Mouse (Mus musculus) lung, postnatal 4 days (tissue): ENCODE results near the gene Gm17660.
A peak's percentile ranks its signal among the peaks of the same experiment; 100 is the strongest.

Experiments
- DNase-seq, 2 experiments: peaks; one replicate each; pipeline ENCODE4 v3.0.0; 2021

The Gm17660 gene

DNA sequence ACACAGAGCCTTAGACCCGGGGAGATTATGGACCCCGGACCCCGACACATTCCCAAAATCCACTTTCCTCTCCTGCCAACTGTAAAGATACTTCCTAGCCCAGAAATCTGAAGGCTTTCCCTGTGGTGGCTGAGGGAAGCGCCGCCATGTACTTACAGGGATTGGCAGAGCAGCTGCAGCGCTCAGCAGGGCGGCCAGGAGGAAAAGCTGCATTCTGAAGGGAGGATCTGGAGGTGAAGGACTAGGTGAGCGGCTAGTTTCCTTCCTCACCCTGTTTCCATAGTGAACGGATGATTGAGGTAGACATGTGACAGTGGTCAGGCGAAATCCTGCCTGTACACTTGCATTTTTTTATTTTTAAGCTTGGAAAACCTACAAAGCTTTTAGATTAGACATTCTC, 1.0 kb downstream of the Gm17660 start:
- no peak for DNase-seq

DNA sequence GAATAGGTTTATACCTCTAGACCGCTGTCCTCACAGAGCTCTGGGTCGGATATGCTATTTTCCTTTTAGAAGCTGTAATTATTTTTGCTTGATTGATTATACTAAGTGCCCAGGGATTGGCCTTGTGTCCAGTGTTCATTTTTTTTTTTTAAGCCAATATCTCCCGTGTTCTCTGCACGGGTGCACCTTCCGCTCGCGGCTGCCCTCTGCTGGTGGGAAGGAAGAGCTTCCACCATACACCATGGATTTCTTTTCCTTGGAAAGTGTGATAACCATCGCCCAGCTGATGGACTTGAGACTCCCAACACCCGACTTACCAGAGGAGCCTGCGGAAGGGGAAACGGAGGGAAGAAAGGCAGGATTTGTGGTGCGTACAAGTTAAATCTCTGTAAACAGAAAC, 3.0 kb downstream of the Gm17660 start:
- peak; percentile 68 to 75 for DNase-seq

DNA sequence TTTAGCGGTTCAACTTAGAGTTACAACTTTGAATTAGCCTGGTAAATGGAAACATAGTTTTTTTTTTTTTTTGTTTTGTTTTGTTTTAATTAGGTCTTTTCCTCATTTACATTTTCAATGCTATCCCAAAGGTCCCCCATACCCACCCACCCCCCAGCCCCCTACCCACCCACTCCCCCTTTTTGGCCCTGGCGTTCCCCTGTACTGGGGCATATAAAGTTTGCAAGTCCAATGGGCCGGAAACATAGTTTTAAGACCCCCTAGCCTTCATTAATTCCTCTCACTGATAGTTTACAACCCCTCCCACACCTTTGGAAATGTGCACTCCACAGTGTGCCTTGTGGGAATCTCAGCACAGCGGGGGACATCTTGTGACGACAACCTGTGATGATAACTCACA, 3.8 kb downstream of the Gm17660 start:
- no peak for DNase-seq

DNA sequence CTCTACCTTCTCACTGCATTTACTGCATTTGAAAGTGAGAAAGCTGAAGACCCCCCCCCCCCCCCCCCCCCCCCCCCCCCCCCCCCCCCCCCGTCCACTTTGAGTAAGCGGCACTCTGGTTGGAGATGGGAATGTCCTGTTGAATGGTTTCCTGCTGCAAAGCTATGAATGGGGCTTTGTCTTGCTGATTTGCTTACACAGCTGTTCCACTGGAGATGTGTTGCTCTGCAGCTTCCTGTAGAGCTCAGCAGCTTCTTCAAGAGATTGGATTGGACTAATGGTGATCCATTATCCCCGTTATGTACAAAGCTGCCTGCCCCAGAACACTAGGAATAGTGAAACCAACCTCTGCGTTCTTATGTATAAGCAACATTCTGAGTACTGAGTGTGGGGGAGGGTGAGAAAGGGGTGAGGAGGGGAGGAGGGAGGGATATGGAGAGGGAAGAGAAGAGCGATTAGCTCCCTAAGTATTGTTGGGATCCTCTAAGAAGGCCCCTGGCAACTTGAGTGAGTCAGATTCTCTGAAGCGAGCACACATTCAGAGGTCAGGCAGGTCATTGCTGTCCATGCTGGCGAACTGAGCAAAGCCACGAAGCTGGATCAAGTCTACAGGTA, 5.0 kb downstream of the Gm17660 start:
- no peak for DNase-seq

DNA sequence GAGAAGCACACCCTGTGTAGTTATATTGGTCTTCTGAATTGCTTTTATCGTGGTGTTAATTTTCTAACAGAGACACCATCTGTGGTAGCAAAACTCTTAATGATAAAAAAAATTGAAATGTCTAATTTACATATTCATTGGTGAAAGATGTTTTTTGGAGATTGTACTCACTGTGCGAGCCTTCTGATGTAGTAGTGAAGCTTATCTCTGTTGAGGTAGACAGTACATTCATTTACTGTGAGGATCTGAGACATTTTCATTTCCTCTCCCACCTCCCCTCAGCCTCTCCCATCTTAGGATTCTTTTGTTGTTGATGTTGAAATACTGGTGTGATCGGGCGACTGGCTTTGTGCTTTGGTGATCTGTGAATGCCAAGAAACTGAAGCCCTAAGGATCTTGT, 6.4 kb downstream of the Gm17660 start:
- DNase-seq, result no peak

DNA sequence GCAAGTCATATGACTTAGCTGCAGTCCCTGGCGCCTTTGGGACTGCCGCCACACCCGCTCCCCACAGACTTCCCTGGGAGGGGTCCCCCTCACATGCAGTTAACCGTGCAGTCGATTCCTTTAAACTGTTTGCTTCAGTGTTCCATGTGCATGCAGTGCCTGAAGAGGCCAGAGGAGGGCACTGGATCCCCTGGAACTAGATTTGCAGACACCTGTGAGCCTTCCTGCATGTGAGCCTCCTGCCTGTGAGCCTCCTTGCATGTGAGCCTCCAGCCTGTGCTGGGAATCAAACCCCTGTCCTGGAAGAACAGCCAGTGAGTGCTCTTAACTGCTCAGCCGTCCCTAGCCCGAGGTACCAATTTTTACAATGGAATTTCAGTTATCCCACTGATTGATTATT, 8.7 kb downstream of the Gm17660 start:
- DNase-seq, result no peak

DNA sequence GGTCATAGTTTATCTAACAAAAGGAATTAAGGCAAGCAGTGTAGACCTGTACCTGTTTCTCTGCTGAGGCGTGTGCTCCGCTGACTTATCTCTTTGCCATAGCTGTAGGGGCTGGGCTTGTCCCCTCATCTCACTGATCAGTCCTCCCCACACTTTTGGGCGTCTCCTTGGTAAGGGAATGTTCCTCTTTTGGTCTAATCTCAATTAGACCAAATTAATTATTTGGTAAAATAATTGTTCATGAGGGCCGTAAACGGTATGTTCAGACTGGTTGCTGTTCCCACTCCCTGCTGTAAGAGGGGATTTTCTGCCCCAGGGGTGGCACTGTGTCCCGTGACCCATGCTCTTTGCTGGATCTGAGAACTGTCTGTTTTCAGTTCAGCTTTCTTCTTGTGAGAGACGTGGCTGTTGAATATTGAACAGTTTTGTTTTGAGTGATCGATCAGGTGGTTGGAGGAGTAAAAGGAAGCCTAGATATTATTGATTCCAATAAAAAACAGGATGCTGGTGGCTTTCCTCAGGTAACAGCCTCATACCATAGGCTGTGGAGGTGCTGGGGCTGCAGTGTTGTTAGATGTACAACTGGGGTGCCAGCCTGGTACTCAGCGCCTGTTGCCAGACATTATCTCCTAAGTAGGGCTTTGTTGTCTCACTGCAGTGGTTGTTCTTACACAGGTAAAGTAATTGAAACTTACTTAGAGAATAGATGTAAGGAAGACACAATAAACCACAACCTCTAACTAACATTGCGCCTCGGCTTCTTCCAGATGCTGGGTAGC, 14.4 kb downstream of the Gm17660 start:
- no peak for DNase-seq

DNA sequence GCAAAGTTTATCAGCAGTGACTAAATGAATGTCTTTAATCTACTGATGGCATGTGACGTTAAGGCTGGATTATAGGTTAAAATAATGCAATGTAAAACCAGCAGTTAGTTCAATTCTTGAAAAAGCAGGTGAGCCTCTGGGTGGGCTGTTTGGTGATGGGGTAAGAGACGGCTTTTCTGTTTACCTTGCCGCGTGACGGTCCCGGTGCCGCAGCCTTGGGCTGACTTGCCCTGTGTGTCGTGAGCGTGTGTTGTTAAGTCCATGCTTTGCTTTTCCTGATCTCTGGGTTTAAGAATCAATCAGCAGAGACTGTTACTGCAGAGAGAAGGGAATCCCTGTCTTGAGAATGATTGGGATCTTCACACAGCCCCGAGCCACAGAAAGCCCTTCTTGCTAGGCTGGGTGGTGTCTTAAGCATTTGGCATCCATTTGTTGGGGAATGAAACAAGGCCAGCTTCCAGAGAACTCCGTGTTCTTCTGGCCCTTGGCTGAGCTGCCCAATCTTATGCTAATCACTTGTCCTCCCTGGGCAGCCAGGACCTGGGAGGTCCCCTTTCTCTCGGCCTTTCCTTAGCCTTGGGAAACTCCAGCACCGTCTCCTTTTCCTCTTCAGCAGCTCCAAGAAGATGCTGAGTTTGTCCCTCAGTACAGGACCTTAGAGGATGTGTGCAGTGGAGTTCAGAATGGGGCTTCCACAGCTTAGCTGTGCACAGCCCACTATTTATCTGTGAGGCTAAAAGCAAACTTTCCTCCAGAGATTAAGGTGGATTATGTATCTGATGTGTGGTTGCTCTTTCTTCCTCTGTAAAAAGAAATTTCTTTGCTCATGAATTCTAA, 15.3 kb downstream of the Gm17660 start:
- no peak for DNase-seq

DNA sequence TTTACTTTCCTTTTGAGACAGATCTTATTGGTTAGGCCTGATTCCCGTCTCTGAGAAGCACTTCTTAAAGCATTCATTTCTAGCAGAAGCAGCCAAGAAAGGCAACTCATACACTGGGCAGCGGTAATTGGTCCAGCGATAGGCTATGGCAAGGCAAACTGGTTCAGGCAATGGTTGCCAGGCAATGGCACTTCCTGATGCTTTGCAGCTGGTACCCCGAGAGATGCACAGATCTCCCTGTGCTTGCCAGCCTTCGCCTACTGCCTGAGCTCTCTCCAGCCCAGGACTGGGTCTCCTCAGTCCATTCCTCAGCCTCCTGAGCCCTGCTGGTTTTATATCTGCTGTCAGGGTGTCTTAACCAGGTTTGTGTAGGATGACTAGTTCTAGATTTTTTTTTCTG, 17.0 kb downstream of the Gm17660 start:
- DNase-seq, result no peak

DNA sequence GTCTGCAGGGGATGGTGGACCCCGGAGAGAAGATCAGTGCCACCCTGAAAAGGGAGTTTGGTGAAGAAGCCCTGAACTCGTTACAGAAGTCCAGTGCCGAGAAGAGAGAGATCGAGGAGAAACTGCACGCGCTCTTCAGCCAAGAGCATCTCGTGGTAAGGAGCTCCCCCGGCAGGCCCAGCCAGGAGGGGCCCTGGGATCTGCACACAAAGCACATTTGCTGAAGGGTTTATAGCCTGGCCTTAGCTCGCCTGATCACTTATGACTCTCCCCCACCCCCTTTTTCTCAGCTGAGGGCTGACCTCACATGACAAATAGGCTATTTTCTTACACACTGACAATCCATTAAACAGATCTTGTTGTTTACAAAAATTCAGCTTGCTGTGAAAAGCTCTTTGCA, 17.8 kb downstream of the Gm17660 start:
- DNase-seq, result no peak

DNA sequence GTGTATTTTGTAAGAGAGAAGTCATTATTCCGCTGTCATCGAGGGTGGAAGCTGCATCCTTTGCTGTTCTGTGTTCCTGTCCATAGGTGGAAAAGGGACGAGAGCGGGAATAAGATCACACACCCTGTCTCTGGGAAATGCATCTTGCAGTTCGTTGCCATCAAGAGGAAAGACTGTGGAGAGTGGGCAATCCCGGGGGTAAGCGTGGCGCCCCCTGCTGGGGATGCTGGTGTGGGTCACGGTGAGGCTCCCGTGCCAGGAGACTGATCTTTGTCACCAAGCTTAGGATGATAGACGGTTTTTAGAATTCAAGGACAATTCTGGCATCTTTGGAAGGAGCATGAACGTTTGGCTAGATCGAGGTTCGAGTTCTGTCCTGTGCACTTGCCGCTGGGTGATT, 19.4 kb downstream of the Gm17660 start:
- DNase-seq, result peak in 1 of 2 experiments; percentile 67

DNA sequence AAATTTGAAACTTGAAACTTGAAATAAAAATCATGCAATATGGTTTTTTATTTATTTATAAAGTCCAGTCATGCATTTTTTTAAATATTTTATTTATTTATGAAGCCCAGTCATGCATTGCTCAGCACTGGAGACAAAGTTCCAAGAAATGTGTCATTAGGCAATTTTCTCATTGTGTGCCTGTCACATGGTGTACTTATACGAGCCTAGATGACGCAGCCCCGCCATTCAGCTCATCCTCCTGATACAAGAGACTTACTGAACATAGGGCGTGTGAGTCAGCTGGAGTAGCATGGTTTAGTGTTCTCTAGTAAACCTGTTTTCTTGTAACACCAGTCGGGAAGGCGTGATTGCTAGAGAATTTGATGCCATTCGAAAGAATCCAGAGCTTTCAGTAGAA, 21.1 kb downstream of the Gm17660 start:
- no peak for DNase-seq

DNA sequence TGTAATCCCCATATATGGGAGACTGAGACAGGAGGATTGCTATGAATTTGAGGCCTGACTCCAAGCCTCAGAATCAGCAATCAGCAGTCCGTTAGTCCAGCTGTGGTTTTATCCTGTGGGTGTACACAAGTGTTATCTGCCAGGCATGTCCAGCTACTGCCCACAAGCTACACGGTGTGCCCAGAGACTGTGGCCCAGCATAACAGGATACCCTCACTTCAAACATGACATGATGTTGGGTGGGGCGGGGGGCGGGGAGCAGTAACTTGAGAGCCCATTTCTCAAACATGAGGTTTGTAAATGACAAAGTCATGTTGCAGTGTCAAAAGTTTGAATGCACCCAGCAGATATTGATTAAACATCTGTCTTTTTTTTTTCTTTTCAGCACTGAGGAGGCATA, 21.6 kb downstream of the Gm17660 start:
- no peak for DNase-seq

DNA sequence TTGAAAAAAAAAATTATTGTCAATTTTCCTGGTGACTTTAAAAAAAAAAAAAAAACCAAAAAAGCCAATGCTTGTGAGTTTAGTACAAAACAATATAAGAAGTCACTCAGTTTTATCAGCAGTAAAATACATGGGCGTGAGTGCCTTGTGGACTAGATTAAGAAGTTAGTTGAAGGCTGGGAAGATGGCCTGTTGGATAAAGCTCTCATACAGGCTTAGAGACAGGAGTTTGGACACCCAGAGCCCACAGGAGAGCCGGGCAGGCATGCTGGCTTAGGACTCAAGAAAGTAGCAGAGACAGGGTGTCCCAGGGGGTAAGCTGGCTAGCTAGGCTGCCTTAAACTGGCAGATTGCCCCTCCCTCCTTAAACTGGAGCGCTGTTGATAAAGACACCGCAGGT, 22.5 kb downstream of the Gm17660 start:
- DNase-seq, result no peak

DNA sequence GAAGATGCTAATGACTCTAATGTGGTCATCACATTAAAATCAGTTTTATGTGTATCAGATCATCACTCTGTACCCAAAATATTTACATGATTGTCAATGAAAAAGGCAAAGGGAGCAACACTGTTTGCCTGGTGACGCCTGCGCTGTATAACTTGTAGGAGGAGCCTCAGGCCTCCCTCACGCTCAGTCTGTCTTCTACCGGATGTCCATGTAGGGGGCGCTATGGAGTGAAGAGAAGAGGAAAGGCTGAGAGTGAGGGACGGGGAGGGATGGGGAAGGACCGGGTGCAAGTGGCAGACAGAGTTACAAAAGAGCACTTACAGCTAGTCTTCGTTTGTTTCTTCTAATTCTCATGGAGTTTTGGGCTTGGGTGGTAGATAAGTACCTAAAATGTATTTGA, 24.5 kb downstream of the Gm17660 start:
- DNase-seq, result peak in 1 of 2 experiments; percentile 39

DNA sequence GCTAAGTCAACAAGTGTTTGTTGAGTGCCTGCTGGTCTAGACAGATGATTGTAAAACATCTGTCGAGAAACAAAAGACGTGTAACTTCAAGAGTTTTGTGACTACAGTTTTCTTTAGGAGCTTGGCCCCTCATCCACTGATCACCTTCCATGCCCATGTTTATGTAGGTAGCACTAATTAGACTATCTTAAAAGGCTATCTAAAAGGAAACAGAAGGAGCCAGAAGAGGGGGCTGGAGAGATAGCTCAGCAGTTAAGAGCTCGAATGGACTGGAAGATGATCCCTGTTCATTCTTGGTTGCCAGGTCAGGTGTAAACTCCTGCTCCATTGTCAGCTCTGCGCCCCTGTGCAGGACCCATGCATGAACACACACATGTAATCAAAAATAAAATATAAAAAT, 29.3 kb downstream of the Gm17660 start:
- no peak for DNase-seq

DNA sequence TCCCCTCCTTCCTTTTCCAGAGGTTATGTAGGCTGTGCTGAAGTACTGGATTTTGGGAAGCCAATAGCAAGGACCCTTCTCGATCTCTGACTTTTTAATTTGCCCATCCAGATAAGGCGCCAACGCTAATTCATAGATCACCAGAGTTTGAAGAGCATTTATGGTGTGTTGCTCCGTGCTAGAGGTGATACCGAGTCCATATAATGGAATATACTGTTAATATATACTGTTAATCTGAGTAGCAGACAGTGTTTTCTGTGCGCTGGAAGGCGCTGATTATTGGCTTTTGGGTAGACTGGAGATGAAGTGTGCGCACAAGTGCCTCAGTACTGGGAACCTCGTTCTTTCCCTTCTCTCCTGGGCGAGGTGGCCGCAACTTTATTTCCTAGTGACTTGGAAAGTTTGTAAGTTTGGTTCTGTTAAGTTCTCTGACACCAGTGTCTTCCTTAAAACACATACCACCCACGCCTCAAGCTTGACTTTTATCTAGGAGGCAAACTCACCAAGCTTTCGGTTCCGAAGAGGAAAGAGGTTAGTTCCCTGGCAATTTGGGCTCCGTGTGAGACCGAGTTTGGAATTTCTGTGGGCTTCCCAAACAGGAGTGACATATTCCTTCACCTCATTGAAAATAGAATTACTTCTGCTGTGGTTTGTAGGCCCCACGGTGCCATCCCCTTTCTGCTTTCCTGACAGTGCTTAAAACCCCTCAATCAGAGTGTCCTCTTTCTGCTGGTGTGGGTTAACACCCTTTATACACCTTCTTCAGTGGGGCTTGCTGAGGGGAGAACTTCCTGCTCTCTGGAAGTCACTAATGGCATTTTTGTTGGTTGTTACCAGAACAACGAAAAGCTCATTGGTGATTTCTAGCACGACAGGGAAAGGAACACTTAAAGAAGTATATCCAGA, 30.0 kb downstream of the Gm17660 start:
- peak in 1 of 2 experiments; percentile 34 for DNase-seq

DNA sequence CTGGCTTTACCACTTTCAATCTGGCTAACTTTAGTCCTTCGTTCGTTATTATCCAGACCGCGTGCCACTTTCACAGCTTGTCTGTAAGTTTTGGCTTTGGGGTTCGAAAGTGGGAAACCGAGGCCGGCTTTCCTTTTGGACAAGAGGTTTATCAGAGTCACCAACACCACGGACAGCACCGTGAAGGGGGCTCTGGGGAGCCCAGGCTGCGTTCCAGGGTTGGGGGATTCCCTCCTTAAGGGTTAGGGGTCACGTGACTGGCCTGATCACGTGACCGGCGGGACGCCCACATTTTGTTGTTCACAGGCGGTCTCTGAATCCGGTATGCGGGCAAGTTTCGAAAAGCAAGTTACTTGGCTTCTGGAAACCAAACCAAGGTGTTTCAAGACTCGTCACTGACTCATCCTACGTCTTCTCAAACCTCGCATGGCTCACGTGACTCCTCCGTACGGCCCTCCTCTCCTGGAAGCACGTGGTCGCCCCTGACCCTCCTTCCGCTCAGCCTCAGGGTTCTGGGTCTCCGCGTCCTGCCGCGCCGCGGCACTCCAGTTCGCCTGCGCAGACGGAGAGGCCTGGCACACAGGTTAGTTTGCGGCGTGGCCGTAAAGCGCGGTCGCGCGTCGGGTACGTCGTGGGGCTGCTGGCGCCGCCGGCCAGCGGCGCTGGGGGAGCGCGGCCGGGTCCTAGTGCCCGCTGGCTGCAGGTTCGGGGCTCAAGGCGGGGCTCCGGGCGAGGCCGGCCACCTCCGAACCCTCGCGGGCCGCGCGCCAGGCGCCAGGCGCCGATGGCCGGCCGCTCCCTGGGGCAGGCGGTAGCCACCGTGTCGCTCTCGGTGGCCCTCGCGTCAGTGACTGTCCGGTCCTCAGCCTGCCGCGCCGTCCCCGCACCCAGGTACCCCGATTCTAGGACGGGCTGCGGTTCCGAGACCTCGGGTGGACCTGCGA, 30.9 kb downstream of the Gm17660 start, which contains the start of gene Nudt9:
Nudt9 (plus strand) TSS at position 51 of the 944 bp plus-strand sequence.
- peak; percentile 98 to 99 for DNase-seq

DNA sequence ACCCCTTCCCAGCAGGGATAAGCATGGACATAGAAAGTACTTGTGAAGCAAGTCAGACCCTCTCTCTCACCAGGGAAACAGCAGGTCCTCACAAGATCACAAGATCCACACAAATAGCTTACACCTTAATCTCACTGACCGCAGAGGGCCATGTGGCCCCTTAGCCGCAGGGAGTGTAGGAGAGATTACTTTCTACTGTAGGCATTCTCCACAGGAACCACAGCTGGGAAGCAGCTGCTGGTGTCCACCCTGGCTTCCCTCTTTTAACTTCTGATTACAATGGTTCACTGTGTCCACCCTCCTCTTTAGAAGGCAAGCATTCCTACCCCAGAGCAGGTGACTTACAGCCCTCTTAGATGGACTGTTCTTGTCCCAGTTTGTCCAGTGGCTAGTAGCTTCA, 33.7 kb downstream of the Gm17660 start:
- no peak for DNase-seq

DNA sequence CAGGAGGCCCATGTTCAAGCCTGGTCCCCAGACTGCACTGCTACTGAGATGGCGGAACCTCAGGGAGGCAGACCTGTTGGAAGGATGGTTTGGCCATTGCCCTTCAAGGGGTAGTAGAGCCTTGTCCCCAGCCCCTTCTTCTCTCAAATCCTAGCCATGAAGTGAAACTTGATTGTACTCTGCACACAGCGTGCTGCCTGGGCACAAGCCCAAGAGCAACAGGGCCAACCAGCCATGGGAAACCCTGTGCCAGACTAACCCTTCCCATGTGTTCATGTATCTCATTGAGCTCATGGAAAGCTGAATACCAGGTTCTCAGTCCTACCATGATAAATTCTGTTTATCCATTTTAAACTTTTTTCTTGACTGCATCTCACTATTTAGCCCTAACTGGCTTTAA, 34.5 kb downstream of the Gm17660 start:
- no peak for DNase-seq

DNA sequence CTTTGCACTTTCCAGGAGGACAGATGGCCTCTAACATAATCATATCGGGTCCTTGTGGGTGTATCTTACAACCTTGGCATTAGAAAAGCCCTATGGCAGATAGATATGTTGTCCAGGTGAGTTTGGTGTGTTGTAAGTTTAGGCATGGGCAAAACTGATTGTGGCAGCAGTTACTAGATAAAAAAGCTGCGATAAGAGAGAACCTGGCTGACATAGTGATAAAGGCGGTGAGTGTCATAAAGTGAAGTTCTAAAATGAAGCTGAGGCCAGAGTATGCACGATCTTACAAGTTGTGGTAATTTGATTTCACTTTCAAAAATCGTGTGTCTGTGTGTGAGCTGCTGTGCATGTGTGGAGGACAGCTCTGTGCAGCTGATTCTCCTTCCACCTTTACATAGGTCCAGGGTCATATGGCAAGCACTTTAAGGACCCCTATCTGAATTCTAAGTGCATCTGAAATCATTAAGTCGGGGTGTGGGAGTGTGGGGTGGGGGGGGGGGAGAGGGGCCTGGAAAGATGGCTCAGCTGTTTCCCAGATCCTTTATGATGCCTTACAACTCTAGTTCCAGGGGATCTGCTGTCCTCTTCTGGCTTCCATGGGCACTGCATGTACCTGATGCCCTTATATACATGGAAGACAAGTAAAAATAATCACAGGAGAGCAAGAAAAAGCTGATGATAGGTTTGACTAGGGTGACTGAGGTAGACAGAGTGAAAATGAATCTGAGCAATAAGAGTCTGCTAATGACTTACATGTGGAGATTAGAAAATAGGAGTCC, 38.1 kb downstream of the Gm17660 start:
- DNase-seq, result peak in 1 of 2 experiments; percentile 67
